Comparison of ENCODE assay signal across 22 mouse cellular contexts in the genomic region with DNA sequence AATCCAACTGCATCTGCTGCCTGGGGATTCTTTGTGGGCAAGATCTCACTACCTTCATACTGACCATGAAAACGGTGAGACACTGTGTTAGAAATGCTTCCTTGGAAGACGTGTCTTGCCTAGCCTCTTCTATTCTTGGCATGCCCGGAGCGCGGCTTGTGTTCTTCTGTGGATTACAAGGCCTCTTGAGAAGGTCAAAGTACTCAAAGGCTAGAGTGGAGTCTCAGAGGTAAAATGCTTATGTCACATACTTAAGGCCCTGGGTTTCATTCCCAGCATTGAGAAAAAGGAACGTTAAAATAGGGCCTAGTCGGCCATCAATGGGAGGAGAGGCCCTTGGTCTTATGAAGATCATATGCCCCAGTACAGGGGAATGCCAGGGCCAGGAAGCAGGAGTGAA. TPM values are rescaled to one million over a fixed set of nuclear protein-coding genes. Genes with fewer than 3 reads are reported as not detected.
"Had no signal": no experiment of that assay in that cellular context is flagged by ENCODE, and none has a peak within 500 bp of the region (broad histone marks: within the 10 kb centered on the region; RNA-seq: fewer than 3 reads in every experiment).

No protein-coding gene starts in this region.

- H3K4me3 ChIP-seq: liver, embryonic 13.5 days; liver, embryonic 15.5 days; lung, embryonic 15.5 days; megakaryocyte, embryonic 14.5 days; midbrain, embryonic 13.5 days; midbrain, embryonic 15.5 days; neural tube, embryonic 12.5 days; stomach, embryonic 15.5 days had no signal

- H3K36me3 ChIP-seq: liver, embryonic 13.5 days; liver, embryonic 15.5 days; lung, embryonic 15.5 days; midbrain, embryonic 13.5 days; midbrain, embryonic 15.5 days; neural tube, embryonic 12.5 days; stomach, embryonic 15.5 days had no signal

- H3K27me3 ChIP-seq: liver, embryonic 13.5 days; liver, embryonic 15.5 days; lung, embryonic 15.5 days; megakaryocyte, embryonic 14.5 days; midbrain, embryonic 13.5 days; midbrain, embryonic 15.5 days; neural tube, embryonic 12.5 days; stomach, embryonic 15.5 days had no signal

- H3K9me3 ChIP-seq: liver, embryonic 13.5 days; liver, embryonic 15.5 days; lung, embryonic 15.5 days; megakaryocyte, embryonic 14.5 days; midbrain, embryonic 13.5 days; midbrain, embryonic 15.5 days; neural tube, embryonic 12.5 days; stomach, embryonic 15.5 days had no signal

- ATAC-seq: liver, postnatal 0 days; midbrain, embryonic 13.5 days; midbrain, embryonic 15.5 days had no signal

- H3K4me2 ChIP-seq: liver, embryonic 11.5 days; liver, embryonic 13.5 days; liver, embryonic 15.5 days; lung, embryonic 15.5 days; midbrain, embryonic 13.5 days; midbrain, embryonic 15.5 days; neural tube, embryonic 12.5 days; stomach, embryonic 15.5 days had no signal

- DNase-seq: liver; liver, embryonic 13.5 days; liver, postnatal 0 days; right cerebral cortex, postnatal 14 days; thymus, adult 2 months; thymus, postnatal 25 days; thymus, postnatal 4 days had no signal

- H3K4me1 ChIP-seq: liver, embryonic 13.5 days; liver, embryonic 15.5 days; lung, embryonic 15.5 days; megakaryocyte, embryonic 14.5 days; midbrain, embryonic 13.5 days; midbrain, embryonic 15.5 days; neural tube, embryonic 12.5 days; stomach, embryonic 15.5 days had no signal

- H3K27ac ChIP-seq: liver, embryonic 13.5 days; liver, embryonic 15.5 days; lung, embryonic 15.5 days; macrophage; midbrain, embryonic 13.5 days; midbrain, embryonic 15.5 days; neural tube, embryonic 12.5 days; stomach, embryonic 15.5 days; stomach, postnatal 0 days had no signal

- H3K9ac ChIP-seq: liver, embryonic 13.5 days; liver, embryonic 15.5 days; liver, postnatal 0 days; lung, embryonic 15.5 days; midbrain, embryonic 13.5 days; midbrain, embryonic 15.5 days; neural tube, embryonic 12.5 days; stomach, embryonic 15.5 days had no signal

RNA-seq across cellular contexts. Expression of a gene that starts 23.5 kb away (rescaled TPM):
- polyA plus RNA-seq: liver, embryonic 11.5 days; liver, embryonic 13.5 days; liver, embryonic 15.5 days; liver, postnatal 0 days; lung, embryonic 15.5 days; macrophage; midbrain, embryonic 13.5 days; midbrain, embryonic 15.5 days; midbrain, postnatal 0 days; neural tube, embryonic 12.5 days; neural tube, embryonic 14.5 days; spleen, adult 2 months; stomach, embryonic 15.5 days; stomach, postnatal 0 days; testis, adult 2 months; thymus, adult 2 months; urinary bladder, adult 2 months had no signal
